Comparison of ENCODE assay signal across 8 mouse cellular contexts in the genomic region with DNA sequence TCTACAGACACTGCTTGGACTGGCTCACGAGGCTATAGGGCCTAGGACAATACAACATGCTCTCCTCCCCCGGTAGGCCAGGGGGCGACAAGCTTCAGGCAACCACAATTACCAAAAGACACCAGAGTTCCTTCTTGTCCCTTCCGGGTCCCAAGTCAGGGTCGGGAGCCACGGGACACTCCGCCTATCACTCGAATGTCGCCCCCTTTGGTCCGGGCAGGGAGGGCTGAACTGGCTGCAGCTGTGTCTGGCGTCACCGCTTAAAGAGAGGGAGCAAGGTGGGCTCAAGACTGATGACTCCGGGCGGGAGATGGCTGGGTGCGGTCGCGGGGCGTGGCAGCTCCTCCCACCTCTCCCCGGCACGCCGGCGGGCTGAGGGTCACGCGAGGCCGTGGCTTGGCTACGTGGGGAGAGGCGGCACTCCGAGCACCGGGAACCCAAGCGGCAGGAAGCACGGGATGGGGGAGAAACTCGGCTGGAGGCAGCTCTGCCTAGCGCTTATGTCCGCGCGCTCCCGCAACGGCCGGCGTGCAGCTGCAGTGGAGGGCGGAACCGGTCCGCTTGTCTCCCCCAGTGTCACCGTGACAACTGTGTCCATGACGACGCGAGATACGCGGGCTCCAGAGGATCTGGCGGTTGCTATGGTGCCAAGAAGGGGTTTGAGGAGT. TPM values are rescaled to one million over a fixed set of nuclear protein-coding genes. Genes with fewer than 3 reads are reported as not detected.
A peak's percentile ranks its signal among the peaks of the same experiment; 100 is the strongest.
DNase-seq lines count a peak whose midpoint lies in the region; ATAC-seq lines count a peak whose summit lies in the region.

A gene (minus strand): TSS at position 536 of the 668 bp plus-strand sequence.

- H3K4me3 ChIP-seq in forebrain, embryonic 11.5 days (ENCODE audit: low read depth, low read length), result peak within 1 kb of the TSS; percentile 56
- H3K4me3 ChIP-seq in heart, embryonic 14.5 days (ENCODE audit: control insufficient read depth in 1 of 2, insufficient read depth in 1 of 2, low read depth in 1 of 2, low read length in 2 of 2), result peak within 1 kb of the TSS; percentile 66 to 80
- H3K4me3 ChIP-seq in liver, embryonic 12.5 days, result peak within 1 kb of the TSS; percentile 62

- H3K9ac ChIP-seq in forebrain, embryonic 11.5 days (ENCODE audit: low read length), result peak within 1 kb of the TSS; percentile 59
- peak within 1 kb of the TSS; percentile 75 for H3K9ac ChIP-seq in heart, embryonic 14.5 days (ENCODE audit: low read length)
- H3K9ac ChIP-seq in liver, embryonic 12.5 days, result peak within 1 kb of the TSS; percentile 66

- peak within 1 kb of the TSS; percentile 87 for H3K4me2 ChIP-seq in forebrain, embryonic 11.5 days (ENCODE audit: low read depth, low read length, severe bottlenecking)
- H3K4me2 ChIP-seq in heart, embryonic 14.5 days (ENCODE audit: low read length), result peak within 1 kb of the TSS; percentile 95
- peak within 1 kb of the TSS; percentile 90 for H3K4me2 ChIP-seq in liver, embryonic 12.5 days

- peak within 1 kb of the TSS; percentile 43; the same call in 1 of the 2 replicates for H3K27ac ChIP-seq in forebrain, embryonic 11.5 days (ENCODE audit: low read depth, low read length)
- H3K27ac ChIP-seq in heart, embryonic 14.5 days (replicated peaks in 1 of 2; ENCODE audit: control insufficient read depth in 1 of 2, insufficient read depth in 1 of 2, low read depth in 2 of 2, low read length in 2 of 2), result no peak within 1 kb of the TSS
- H3K27ac ChIP-seq in liver, embryonic 12.5 days, result peak within 1 kb of the TSS; percentile 94; the same call in 1 of the 2 replicates

- H3K9me3 ChIP-seq in forebrain, embryonic 11.5 days (ENCODE audit: control insufficient read depth, low read length), result no peaks in the 10 kb centered on the region
- H3K9me3 ChIP-seq in heart, embryonic 14.5 days (ENCODE audit: control insufficient read depth, low read length), result no peaks in the 10 kb centered on the region
- no peaks in the 10 kb centered on the region for H3K9me3 ChIP-seq in liver, embryonic 12.5 days (replicated peaks)

- H3K27me3 ChIP-seq in forebrain, embryonic 11.5 days (ENCODE audit: control insufficient read depth, insufficient read depth, low read length), result no peaks in the 10 kb centered on the region
- no peaks in the 10 kb centered on the region for H3K27me3 ChIP-seq in heart, embryonic 14.5 days (ENCODE audit: control insufficient read depth, insufficient read depth, low read length)
- no peaks in the 10 kb centered on the region for H3K27me3 ChIP-seq in liver, embryonic 12.5 days (replicated peaks)

- peak; percentile 70 for DNase-seq in CD4-positive, CD25-positive, alpha-beta regulatory T cell, adult 2 months (ENCODE audit: low read depth, low spot score)
- DNase-seq in c-Kit-negative CD71-positive TER-119-positive erythroid progenitor cells, embryonic 14.5 days (ENCODE audit: low read depth, low spot score), result peak; percentile 85
- DNase-seq in forebrain, embryonic 11.5 days (ENCODE audit: low spot score), result peak; percentile 92
- peak; percentile 84 for DNase-seq in kidney, postnatal 10 days
- DNase-seq in naive thymus-derived CD4-positive, alpha-beta T cell, adult 2 months (ENCODE audit: low read depth), result peak; percentile 61
- DNase-seq in spleen, postnatal 4 days (ENCODE audit: low spot score in 2 of 2), result peak; percentile 79 to 86

- H3K36me3 ChIP-seq in forebrain, embryonic 11.5 days (ENCODE audit: control insufficient read depth, insufficient read depth, low read length), result no peaks in the 10 kb centered on the region; the same call in 1 of the 2 replicates
- peaks cover 34% of the 10 kb centered on the region for H3K36me3 ChIP-seq in heart, embryonic 14.5 days (ENCODE audit: control insufficient read depth, insufficient read depth, low read length)
- peaks cover 33% of the 10 kb centered on the region for H3K36me3 ChIP-seq in liver, embryonic 12.5 days

- peaks cover 6% of the 10 kb centered on the region; the same call in 1 of the 2 replicates for H3K4me1 ChIP-seq in forebrain, embryonic 11.5 days (replicated peaks; ENCODE audit: control insufficient read depth, insufficient read depth, low read length)
- peaks cover 17 to 30% of the 10 kb centered on the region in 2 experiments for H3K4me1 ChIP-seq in heart, embryonic 14.5 days (ENCODE audit: control insufficient read depth in 2 of 2, insufficient read depth in 2 of 2, low read length in 2 of 2)
- H3K4me1 ChIP-seq in liver, embryonic 12.5 days, result peaks cover 63% of the 10 kb centered on the region

- WGBS in forebrain, embryonic 11.5 days, result under 1% methylated on average over 50 of the region's 50 CpGs
- WGBS in heart, embryonic 14.5 days, result under 1% methylated on average over 47 of the region's 50 CpGs
- WGBS in liver, embryonic 12.5 days (ENCODE audit: insufficient replicate concordance), result 4% methylated on average over 49 of the region's 50 CpGs

- ATAC-seq in forebrain, embryonic 11.5 days (replicated peaks; ENCODE audit: low FRiP score), result peak; percentile 95
- ATAC-seq in heart, embryonic 14.5 days (ENCODE audit: insufficient number of reproducible peaks, insufficient read depth, low FRiP score, low read depth), result peak; percentile 74
- ATAC-seq in liver, embryonic 12.5 days, result peak; percentile 67

RNA-seq across cellular contexts. Expression of the gene that starts here (rescaled TPM):
- polyA plus RNA-seq in forebrain, embryonic 11.5 days (2014; fragmentation: Nextera tagmentation; extraction: Ambion mirVana), result 1.9 and 2.8 TPM in 2 replicates
- polyA plus RNA-seq in heart, embryonic 14.5 days (2014; fragmentation: Nextera tagmentation; extraction: Ambion mirVana), result 0.43 and 0.68 TPM in 2 replicates
- 0.08 and 0.20 TPM in 2 replicates for polyA plus RNA-seq in liver, embryonic 12.5 days (2016; fragmentation: Nextera tagmentation; extraction: Ambion mirVana)

Comparison
In these comparisons a context has a peak if more than half of its experiments do, and no peak if none do; other contexts are left out.
1. Peak in ATAC-seq, H3K4me3 ChIP-seq, H3K9ac ChIP-seq and H3K4me2 ChIP-seq in heart, embryonic 14.5 days; RNA of the gene not detected or under 1 TPM.
2. Peak in ATAC-seq, H3K4me3 ChIP-seq, H3K27ac ChIP-seq, H3K9ac ChIP-seq and H3K4me2 ChIP-seq in liver, embryonic 12.5 days; RNA of the gene not detected or under 1 TPM.